Mouse (Mus musculus): ENCODE measurements around the gene Yy1.
A peak's percentile ranks its signal among the peaks of the same experiment; 100 is the strongest.

Gene Yy1

DNA sequence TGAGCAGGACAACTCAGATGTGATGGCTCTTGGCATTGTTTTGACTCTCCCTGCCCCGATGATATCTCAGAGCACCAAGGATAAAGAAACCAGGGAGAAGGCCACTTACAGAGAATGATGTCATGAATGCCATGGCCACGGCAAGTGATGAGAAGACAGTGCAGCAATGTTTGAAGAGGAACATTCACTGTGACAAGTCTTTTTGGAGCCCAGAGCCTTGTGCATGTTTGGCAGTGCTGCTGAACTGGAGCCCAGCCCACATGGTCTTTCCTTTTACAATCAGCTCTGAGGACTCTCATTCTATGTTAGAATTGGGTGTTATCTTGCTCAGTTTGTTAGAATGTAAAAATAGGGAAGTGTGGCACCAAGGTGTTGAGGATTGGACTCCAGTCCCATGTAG is 15.7 kb downstream of the Yy1 start:
- TF ChIP-seq NANOG (IDR thresholded peaks at IDR 0.05; ENCODE audit: borderline replicate concordance, low read length) (no peak), CTCF (conservative IDR thresholded peaks at IDR 0.05; ENCODE audit: low read length) (no peak), POU5F1 (IDR thresholded peaks at IDR 0.05; ENCODE audit: borderline replicate concordance, low read length) (no peak)
- Histone ChIP-seq H3K9me3 (ENCODE audit: low read length) (no peaks in the 10 kb centered on the region), H3K36me3 (ENCODE audit: insufficient read depth, low read length) (peaks cover 88% of the 10 kb centered on the region), H3K4me3 (replicated peaks; ENCODE audit: low read length) (no peak overlapping the region), H3K4me1 (replicated peaks; ENCODE audit: low read depth, low read length) (peaks cover 91% of the 10 kb centered on the region), H3K27me3 (ENCODE audit: insufficient read depth, low read length) (no peaks in the 10 kb centered on the region)

- no peak overlapping the region for H3K4me3 ChIP-seq (replicated peaks; ENCODE audit: low read length)
- TF ChIP-seq CTCF (conservative IDR thresholded peaks at IDR 0.05; ENCODE audit: low read length) (no peak), POU5F1 (IDR thresholded peaks at IDR 0.05; ENCODE audit: borderline replicate concordance, low read length) (no peak), NANOG (IDR thresholded peaks at IDR 0.05; ENCODE audit: borderline replicate concordance, low read length) (no peak)
- H3K9me3 ChIP-seq (ENCODE audit: low read length) = no peaks in the 10 kb centered on the region
- H3K27me3 ChIP-seq (ENCODE audit: insufficient read depth, low read length) = no peaks in the 10 kb centered on the region
- H3K4me1 ChIP-seq (replicated peaks; ENCODE audit: low read depth, low read length) = peaks cover 91% of the 10 kb centered on the region
- H3K36me3 ChIP-seq (ENCODE audit: insufficient read depth, low read length) = peaks cover 91% of the 10 kb centered on the region
Measured at GRCm38 (mm10) chr12:108809771-108810170, 17.0 kb downstream of the Yy1 start.

DNA sequence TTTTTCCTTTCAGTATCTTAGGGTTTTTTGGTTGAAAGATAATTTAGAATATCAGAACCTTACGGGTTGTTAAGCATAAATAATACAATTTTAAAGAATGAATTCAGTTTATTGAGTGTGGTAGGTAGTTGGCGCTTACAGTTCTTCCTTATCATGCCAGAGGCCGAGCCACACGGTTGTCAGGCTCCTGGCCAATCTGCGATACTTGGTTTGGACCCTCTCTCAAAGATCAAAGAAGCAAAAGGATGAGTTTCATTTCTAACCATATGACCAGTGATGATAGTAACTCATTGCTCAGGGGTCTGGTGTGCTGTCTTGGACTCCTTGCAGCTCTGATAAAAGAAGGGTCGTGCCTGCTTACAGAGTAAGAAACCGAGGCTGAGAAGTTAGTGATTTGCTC is 17.5 kb downstream of the Yy1 start:
- H3K4me1 ChIP-seq (replicated peaks; ENCODE audit: low read depth, low read length) = peaks cover 89% of the 10 kb centered on the region
- no peaks in the 10 kb centered on the region for H3K9me3 ChIP-seq (ENCODE audit: low read length)
- H3K4me3 ChIP-seq (replicated peaks; ENCODE audit: low read length) = no peak overlapping the region
- H3K36me3 ChIP-seq (ENCODE audit: insufficient read depth, low read length) = peaks cover 96% of the 10 kb centered on the region
- TF ChIP-seq CTCF (conservative IDR thresholded peaks at IDR 0.05; ENCODE audit: low read length) (no peak), NANOG (IDR thresholded peaks at IDR 0.05; ENCODE audit: borderline replicate concordance, low read length) (no peak), POU5F1 (IDR thresholded peaks at IDR 0.05; ENCODE audit: borderline replicate concordance, low read length) (no peak)
- H3K27me3 ChIP-seq (ENCODE audit: insufficient read depth, low read length) = no peaks in the 10 kb centered on the region

DNA sequence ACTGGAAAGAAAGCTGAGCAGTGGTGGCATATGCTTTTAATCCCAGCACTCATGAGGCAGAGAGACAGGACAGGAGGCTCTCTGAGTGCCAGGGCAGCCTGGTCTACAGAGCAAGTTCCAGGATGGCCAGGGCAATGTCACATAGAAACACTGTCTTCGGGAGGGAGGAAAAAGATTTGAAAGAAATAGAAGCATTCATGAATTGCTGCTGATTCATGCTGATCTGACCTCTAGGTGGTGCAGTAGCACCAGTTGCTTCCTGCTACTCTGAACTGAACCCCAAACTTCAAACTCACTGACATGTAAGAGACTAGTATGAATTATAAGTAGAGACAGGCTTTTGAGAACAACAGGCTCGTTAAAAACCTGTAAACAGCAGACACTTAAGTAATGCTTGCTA is 18.4 kb downstream of the Yy1 start:
- TF ChIP-seq CTCF (conservative IDR thresholded peaks at IDR 0.05; ENCODE audit: low read length) (peak; percentile 19; the same call in 1 of the 2 replicates), POU5F1 (IDR thresholded peaks at IDR 0.05; ENCODE audit: borderline replicate concordance, low read length) (no peak)
- Histone ChIP-seq H3K36me3 (ENCODE audit: insufficient read depth, low read length) (peaks cover 99% of the 10 kb centered on the region), H3K4me1 (replicated peaks; ENCODE audit: low read depth, low read length) (peaks cover 82% of the 10 kb centered on the region), H3K27me3 (ENCODE audit: insufficient read depth, low read length) (no peaks in the 10 kb centered on the region), H3K9me3 (ENCODE audit: low read length) (no peaks in the 10 kb centered on the region), H3K4me3 (replicated peaks; ENCODE audit: low read length) (no peak overlapping the region)

DNA sequence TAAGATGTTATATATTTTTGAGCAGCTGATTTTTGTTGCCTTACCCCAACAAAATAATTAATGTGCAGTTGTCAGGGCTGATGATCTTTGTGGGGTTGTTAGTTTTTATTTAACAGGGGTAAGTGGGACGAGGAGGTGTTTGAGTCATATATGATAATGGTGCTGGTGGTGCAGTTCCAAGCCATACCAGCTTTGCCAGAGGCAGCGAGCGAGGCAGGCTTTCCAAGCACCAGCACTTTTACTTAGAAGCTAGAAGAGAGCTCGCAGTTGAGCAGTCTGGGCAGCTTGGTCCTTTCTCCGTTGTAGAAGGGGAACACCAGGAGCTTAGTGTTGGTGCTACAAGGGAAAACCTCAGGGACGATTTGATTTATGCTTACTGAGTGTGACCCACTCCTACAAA is 19.7 kb downstream of the Yy1 start:
- Histone ChIP-seq H3K4me3 (replicated peaks; ENCODE audit: low read length) (no peak overlapping the region), H3K4me1 (replicated peaks; ENCODE audit: low read depth, low read length) (peaks cover 81% of the 10 kb centered on the region), H3K9me3 (ENCODE audit: low read length) (no peaks in the 10 kb centered on the region), H3K36me3 (ENCODE audit: insufficient read depth, low read length) (peaks cover 99% of the 10 kb centered on the region), H3K27me3 (ENCODE audit: insufficient read depth, low read length) (no peaks in the 10 kb centered on the region)
- no peak for TF ChIP-seq CTCF (conservative IDR thresholded peaks at IDR 0.05; ENCODE audit: low read length)
- no peak for TF ChIP-seq POU5F1 (IDR thresholded peaks at IDR 0.05; ENCODE audit: borderline replicate concordance, low read length)
- TF ChIP-seq NANOG (IDR thresholded peaks at IDR 0.05; ENCODE audit: borderline replicate concordance, low read length) = no peak

GRCm38 (mm10) chr12:108814470-108814869 is 21.7 kb downstream of the Yy1 start:
- TF ChIP-seq POU5F1 (IDR thresholded peaks at IDR 0.05; ENCODE audit: borderline replicate concordance, low read length) (no peak), CTCF (conservative IDR thresholded peaks at IDR 0.05; ENCODE audit: low read length) (no peak), NANOG (IDR thresholded peaks at IDR 0.05; ENCODE audit: borderline replicate concordance, low read length) (no peak)
- H3K27me3 ChIP-seq (ENCODE audit: insufficient read depth, low read length) = no peaks in the 10 kb centered on the region
- peaks cover 98% of the 10 kb centered on the region for H3K36me3 ChIP-seq (ENCODE audit: insufficient read depth, low read length)
- no peaks in the 10 kb centered on the region for H3K9me3 ChIP-seq (ENCODE audit: low read length)
- H3K4me3 ChIP-seq (replicated peaks; ENCODE audit: low read length) = no peak overlapping the region
- peaks cover 81% of the 10 kb centered on the region for H3K4me1 ChIP-seq (replicated peaks; ENCODE audit: low read depth, low read length)

GRCm38 (mm10) chr12:108816569-108816968 is 23.8 kb downstream of the Yy1 start:
- no peaks in the 10 kb centered on the region for H3K27me3 ChIP-seq (ENCODE audit: insufficient read depth, low read length)
- H3K4me3 ChIP-seq (replicated peaks; ENCODE audit: low read length) = no peak overlapping the region
- peaks cover 96% of the 10 kb centered on the region for H3K36me3 ChIP-seq (ENCODE audit: insufficient read depth, low read length)
- no peak for TF ChIP-seq NANOG (IDR thresholded peaks at IDR 0.05; ENCODE audit: borderline replicate concordance, low read length)
- TF ChIP-seq POU5F1 (IDR thresholded peaks at IDR 0.05; ENCODE audit: borderline replicate concordance, low read length) = no peak
- no peak for TF ChIP-seq CTCF (conservative IDR thresholded peaks at IDR 0.05; ENCODE audit: low read length)
- peaks cover 75% of the 10 kb centered on the region for H3K4me1 ChIP-seq (replicated peaks; ENCODE audit: low read depth, low read length)
- H3K9me3 ChIP-seq (ENCODE audit: low read length) = no peaks in the 10 kb centered on the region

GRCm38 (mm10) chr12:108820461-108820860 is 27.7 kb downstream of the Yy1 start:
- no peak overlapping the region for H3K4me3 ChIP-seq (replicated peaks; ENCODE audit: low read length)
- H3K27me3 ChIP-seq (ENCODE audit: insufficient read depth, low read length) = no peaks in the 10 kb centered on the region; the same call in 1 of the 2 replicates
- peaks cover 40% of the 10 kb centered on the region for H3K4me1 ChIP-seq (replicated peaks; ENCODE audit: low read depth, low read length)
- H3K36me3 ChIP-seq (ENCODE audit: insufficient read depth, low read length) = peaks cover 65% of the 10 kb centered on the region
- no peaks in the 10 kb centered on the region for H3K9me3 ChIP-seq (ENCODE audit: low read length)
- no peak for TF ChIP-seq POU5F1 (IDR thresholded peaks at IDR 0.05; ENCODE audit: borderline replicate concordance, low read length)
- TF ChIP-seq CTCF (conservative IDR thresholded peaks at IDR 0.05; ENCODE audit: low read length) = no peak
- TF ChIP-seq NANOG (IDR thresholded peaks at IDR 0.05; ENCODE audit: borderline replicate concordance, low read length) = no peak

DNA sequence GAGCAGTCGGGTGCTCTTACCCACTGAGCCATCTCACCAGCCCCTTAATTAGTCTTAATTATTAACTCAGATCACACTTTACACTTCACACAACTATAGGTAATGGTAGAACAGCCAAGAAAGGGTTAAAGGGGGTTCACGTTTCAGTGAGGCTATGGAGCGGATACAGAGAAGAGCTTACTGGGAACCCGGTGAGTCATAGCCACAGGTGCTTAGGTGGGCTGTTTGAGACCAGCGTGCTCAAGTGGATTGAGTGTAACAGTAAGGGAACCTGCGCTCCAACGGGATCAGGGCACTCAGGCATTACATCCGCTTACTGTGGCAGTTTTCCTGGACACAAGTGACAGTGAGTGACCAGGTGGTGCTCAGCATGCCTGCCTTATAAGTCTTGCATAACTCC is 30.3 kb downstream of the Yy1 start:
- TF ChIP-seq CTCF (conservative IDR thresholded peaks at IDR 0.05; ENCODE audit: low read length) = no peak
- TF ChIP-seq NANOG (IDR thresholded peaks at IDR 0.05; ENCODE audit: borderline replicate concordance, low read length) = no peak
- TF ChIP-seq POU5F1 (IDR thresholded peaks at IDR 0.05; ENCODE audit: borderline replicate concordance, low read length) = no peak
- H3K36me3 ChIP-seq (ENCODE audit: insufficient read depth, low read length) = peaks cover 49% of the 10 kb centered on the region
- no peaks in the 10 kb centered on the region for H3K9me3 ChIP-seq (ENCODE audit: low read length)
- H3K4me1 ChIP-seq (replicated peaks; ENCODE audit: low read depth, low read length) = peaks cover 50% of the 10 kb centered on the region
- H3K4me3 ChIP-seq (replicated peaks; ENCODE audit: low read length) = no peak overlapping the region
- no peaks in the 10 kb centered on the region; the same call in 1 of the 2 replicates for H3K27me3 ChIP-seq (ENCODE audit: insufficient read depth, low read length)
